Mouse (Mus musculus) liver, embryonic 14.5 days (tissue): ENCODE data around the gene Fcgr4.
"Not testable (repeated sequence)": the region's sequence is repeated elsewhere in the genome, so short reads cannot be mapped to it uniquely, and the experiment has no call there.

Source experiments
- CTCF ChIP-seq: IDR thresholded peaks from 2 replicates; pipeline ENCODE4 v1.5.1; 2016; ENCODE audit warnings: antibody characterized with exemption, low read depth, control low read depth
- EP300 ChIP-seq: IDR thresholded peaks from 2 replicates; pipeline ENCODE4 v1.6.1; 2016; ENCODE audit warnings: antibody characterized with exemption, low read depth

- TF ChIP-seq CTCF, EP300: not testable (repeated sequence)
These were observed 37.0 kb upstream of the Fcgr4 start for GRCm38 (mm10) chr1:170981679-170982078.
